Mouse (Mus musculus) liver, adult (tissue): Measurements from ENCODE around the gene Rbbp5.

Source experiments
- GATA4 ChIP-seq: IDR thresholded peaks from 2 replicates; pipeline ENCODE4 v1.6.1; 2014; ENCODE audit warnings: mild to moderate bottlenecking, low read length; ENCODE audit not compliant: insufficient replicate concordance

The Rbbp5 gene

DNA sequence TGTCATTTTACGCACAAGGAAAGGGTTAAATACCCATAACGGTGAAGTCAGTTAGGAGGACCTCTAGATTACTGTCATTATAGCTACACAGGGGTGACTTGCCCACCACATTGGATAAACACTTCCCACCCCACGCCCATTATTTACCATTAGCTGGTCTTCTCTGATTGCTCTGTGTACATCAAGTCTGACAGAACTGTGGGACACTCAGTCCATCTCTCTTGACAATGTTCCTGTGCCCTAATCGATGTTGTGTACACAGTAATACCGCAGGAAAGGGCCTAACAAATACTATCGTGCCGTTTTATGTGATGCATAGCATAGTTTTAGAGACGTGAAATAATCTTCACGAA, 614 bp upstream of the Rbbp5 start:
- no peak for TF ChIP-seq GATA4

GRCm38 (mm10) chr1:132479438-132479837, 2.3 kb downstream of the Rbbp5 start:
- no peak for TF ChIP-seq GATA4

DNA sequence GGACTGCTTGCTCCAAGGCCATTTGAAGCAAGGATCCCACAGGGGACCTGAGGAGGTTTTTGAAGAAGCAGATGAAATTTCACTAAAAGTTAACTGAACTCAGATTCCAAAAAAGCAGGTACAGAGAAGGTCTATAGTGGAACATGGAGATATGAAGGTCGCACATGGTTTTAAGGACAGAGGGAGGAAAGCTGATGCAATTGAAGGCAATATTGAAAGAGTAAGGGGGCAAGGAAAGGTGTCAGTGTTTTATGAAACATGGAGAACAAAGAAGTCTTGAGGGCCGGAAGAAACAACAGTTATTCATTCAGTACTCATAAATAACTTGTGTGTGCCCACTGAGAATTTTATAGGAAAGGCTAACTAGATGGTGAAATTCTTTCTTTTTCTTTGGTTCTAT, 4.5 kb downstream of the Rbbp5 start:
- no peak for TF ChIP-seq GATA4

DNA sequence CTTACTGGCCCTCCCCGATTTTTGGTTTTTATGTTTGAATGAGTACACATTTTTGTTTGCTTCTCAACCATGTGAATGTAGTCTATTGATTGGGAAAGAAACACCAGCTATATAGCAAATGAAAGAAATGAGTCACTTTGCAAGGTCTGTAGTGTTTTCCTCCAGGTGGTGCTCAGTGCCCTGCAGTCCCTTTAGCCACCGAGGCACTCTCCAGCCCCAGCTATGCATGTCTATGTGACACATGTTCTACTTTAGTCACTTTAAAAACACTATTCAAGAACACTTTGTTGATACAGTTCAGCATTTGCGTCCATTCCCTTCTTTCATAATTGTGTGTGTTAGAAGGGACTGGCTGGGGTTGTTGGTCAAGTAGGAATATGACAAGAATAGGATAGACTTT, 6.1 kb downstream of the Rbbp5 start:
- no peak for TF ChIP-seq GATA4

GRCm38 (mm10) chr1:132483759-132484158, 6.6 kb downstream of the Rbbp5 start:
- TF ChIP-seq GATA4: no peak

- no peak for TF ChIP-seq GATA4
These were observed 23.4 kb downstream of the Rbbp5 start for GRCm38 (mm10) chr1:132500535-132500934.

DNA sequence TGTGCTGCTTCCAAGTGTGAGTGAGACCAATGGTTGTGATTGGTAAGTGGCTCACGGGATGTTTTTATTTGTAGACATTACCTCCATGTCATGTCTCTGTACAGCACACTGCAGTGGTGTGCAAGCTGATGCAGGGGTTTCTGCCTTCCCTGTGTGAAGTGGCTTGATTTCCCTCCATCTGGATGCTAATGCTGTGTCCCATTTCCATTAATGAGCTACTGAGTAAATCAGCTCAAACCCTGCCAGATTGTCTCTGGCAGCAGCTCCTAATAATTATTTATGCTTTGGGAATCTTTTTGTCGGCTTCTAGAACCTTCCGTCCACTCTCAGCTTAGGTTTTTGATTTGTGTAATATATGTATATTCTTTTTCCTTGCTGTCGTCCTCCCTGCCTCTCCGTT, 28.0 kb downstream of the Rbbp5 start:
- no peak for TF ChIP-seq GATA4

GRCm38 (mm10) chr1:132506058-132506457, 28.9 kb downstream of the Rbbp5 start, which contains the start of gene Tmem81:
TSS of gene Tmem81 (plus strand) at chr1:132506230.
- TF ChIP-seq GATA4: no peak

DNA sequence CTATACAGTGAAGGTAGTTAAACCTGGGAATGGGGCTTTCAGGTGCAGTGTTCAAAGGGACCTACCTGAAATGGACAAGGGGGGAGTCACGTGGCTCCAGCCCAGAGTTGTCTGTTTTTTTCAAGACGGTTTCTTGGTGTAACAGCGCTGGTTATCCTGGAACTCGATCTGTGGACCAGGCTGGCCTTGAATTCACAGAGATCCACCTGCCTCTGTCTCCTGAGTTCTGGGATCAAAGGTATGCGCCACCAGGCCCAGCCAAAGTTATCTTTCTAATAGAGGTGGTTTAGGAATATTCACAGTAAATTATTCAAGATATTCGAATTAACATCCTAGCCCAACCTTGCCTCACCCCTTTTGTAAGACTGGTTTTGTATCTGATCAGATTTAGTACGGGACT, 29.5 kb downstream of the Rbbp5 start:
- no peak for TF ChIP-seq GATA4

- no peak for TF ChIP-seq GATA4
These were observed 32.6 kb downstream of the Rbbp5 start for GRCm38 (mm10) chr1:132509771-132510170.

- no peak for TF ChIP-seq GATA4
These were observed 34.4 kb downstream of the Rbbp5 start for GRCm38 (mm10) chr1:132511521-132511920.

- TF ChIP-seq GATA4: no peak
These were observed 34.9 kb downstream of the Rbbp5 start for GRCm38 (mm10) chr1:132512106-132512505.

DNA sequence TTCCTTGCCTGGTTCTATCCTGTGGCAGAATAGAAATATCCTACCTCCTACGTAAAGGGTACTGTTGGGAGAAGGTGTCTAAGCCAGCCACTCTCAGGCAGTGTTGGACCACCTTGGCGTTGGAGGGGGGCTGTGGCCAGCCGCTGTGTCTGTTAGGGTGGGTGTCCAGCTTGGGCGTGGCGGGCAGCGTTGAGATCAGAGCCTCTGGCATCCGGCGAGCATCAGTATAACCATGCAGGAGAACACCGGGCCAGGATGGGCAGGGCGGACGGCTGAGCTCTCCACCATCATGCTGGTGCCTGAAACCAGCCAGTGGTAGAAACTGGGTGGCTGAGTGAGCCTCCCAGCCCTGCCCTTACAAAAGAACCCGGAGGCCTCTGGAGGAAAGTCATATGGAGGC, 38.2 kb downstream of the Rbbp5 start:
- no peak for TF ChIP-seq GATA4

DNA sequence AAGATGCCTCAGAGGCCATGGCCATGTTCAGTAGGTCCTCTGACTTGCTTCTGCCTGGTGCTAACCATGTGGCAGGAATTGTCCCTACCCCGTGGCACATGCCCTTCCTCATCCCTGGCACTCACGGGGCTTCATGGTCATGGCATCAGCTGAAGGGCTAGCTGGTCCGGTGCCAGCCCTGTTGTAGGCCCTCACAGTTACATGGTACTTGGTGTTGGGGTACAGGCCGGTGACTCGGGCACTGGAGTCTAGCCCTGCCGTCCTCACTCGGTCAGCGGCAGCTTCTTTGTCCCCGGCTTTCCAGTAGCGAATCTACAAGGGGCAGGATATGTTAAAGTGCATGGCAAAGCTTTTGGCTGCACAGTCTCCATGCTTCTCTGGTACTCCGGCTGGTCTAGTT, 39.6 kb downstream of the Rbbp5 start:
- no peak for TF ChIP-seq GATA4

- no peak for TF ChIP-seq GATA4
These were observed 41.5 kb downstream of the Rbbp5 start for GRCm38 (mm10) chr1:132518621-132519020.

GRCm38 (mm10) chr1:132519734-132520133, 42.6 kb downstream of the Rbbp5 start:
- no peak for TF ChIP-seq GATA4

GRCm38 (mm10) chr1:132520764-132521163, 43.6 kb downstream of the Rbbp5 start:
- TF ChIP-seq GATA4: no peak

- TF ChIP-seq GATA4: no peak
These were observed 45.9 kb downstream of the Rbbp5 start for GRCm38 (mm10) chr1:132523048-132523447.
